Mouse (Mus musculus) forebrain, embryonic 14.5 days (tissue): Measurements from ENCODE around the gene Hspa8. TPM values are rescaled to one million over a fixed set of nuclear protein-coding genes. Genes with fewer than 3 reads are reported as not detected.

Experiments used
- ATAC-seq: fragments of 200-750 bp; cut with Nextera tagmentation; 2 replicates; pipeline ENCODE4 v1.8.0; 2017; ENCODE audit warnings: mild to moderate bottlenecking, moderate library complexity
- DNase-seq: peaks from one replicate; pipeline ENCODE4 v3.0.0-alpha.2; 2015; ENCODE audit warnings: low spot score
- H3K27ac ChIP-seq: fragments of 300-500 bp; sonication (generic); 2 replicates; pipeline ENCODE4 v1.5.1; 2014; ENCODE audit warnings: low read depth, mild to moderate bottlenecking, control low read depth, low read length, moderate library complexity
- H3K27me3 ChIP-seq: fragments of 300-500 bp; sonication (generic); replicated peaks from 2 replicates; pipeline ENCODE4 v1.6.1; 2014; ENCODE audit warnings: low read length, control low read depth, mixed read lengths; ENCODE audit not compliant: control insufficient read depth, insufficient read depth
- H3K36me3 ChIP-seq: fragments of 300-500 bp; sonication (generic); 2 replicates; pipeline ENCODE4 v1.6.1; 2014; ENCODE audit warnings: low read length, control low read depth; ENCODE audit not compliant: control insufficient read depth, insufficient read depth
- H3K4me1 ChIP-seq: fragments of 300-500 bp; sonication (generic); 2 replicates; pipeline ENCODE4 v1.6.1; 2014; ENCODE audit warnings: antibody characterized with exemption, low read length, control low read depth; ENCODE audit not compliant: control insufficient read depth, insufficient read depth
- H3K4me2 ChIP-seq: fragments of 300-500 bp; sonication (generic); 2 replicates; pipeline ENCODE4 v1.6.1; 2014; ENCODE audit warnings: mild to moderate bottlenecking, control low read depth, low read length
- H3K4me3 ChIP-seq: fragments of 300-500 bp; sonication (generic); 2 replicates; pipeline ENCODE4 v1.5.1; 2014; ENCODE audit warnings: low read depth, low read length, control low read depth
- H3K9ac ChIP-seq: fragments of 300-500 bp; sonication (generic); 2 replicates; pipeline ENCODE4 v1.6.1; 2014; ENCODE audit warnings: mild to moderate bottlenecking, low read length, control low read depth, moderate library complexity
- H3K9me3 ChIP-seq: fragments of 300-500 bp; sonication (generic); replicated peaks from 2 replicates; pipeline ENCODE4 v1.6.1; 2016; ENCODE audit warnings: low read length, control low read depth, mixed read lengths; ENCODE audit not compliant: control insufficient read depth
- WGBS: fragments of 180-500 bp; shearing (Covaris S2); extraction: QIAGEN DNeasy Blood & Tissue Kit; methylation state at CpG from one replicate; pipeline ENCODE4 v1.1.7; 2014; 5-methylcytosine and 5-hydroxymethylcytosine counted together
- polyA plus RNA-seq: library from polyadenylated mRNA; unstranded; fragments of >200 nt; fragmentation: Nextera tagmentation; extraction: Ambion mirVana; gene quantifications from 2 replicates; pipeline ENCODE4 v1.2.1, GENCODE M21; 2014

Hspa8 gene
- polyA plus RNA-seq, 1 experiment from 2014 or later = 3,062 TPM

DNA sequence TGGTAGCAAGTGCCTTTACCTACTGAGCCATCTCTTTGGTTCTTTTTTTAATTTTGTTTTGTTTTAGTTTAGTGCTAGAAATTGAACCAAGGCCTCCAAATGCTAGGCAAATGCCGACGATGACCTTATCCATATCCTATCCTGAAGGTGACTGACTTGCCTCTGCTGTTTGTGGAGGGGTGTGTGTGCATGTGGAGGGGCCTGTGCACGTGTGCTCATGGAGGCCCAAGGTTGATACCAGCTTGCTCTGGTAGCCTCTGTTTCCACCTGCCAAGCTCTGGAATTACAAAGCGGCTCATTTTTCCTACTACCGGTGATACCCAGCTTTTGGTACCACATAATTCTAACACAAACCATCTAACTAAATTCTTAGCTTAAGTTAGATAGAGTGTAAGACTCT, 7.2 kb upstream of the Hspa8 start:
- no peak overlapping the region for H3K4me2 ChIP-seq
- H3K27me3 ChIP-seq = no peaks in the 10 kb centered on the region
- no peaks in the 10 kb centered on the region for H3K9me3 ChIP-seq
- DNase-seq (no peak), ATAC-seq (no peak)
- 96% methylated on average over 5 of the region's 5 CpGs for WGBS
- no peak overlapping the region for H3K4me3 ChIP-seq
- H3K4me1 ChIP-seq = no peaks in the 10 kb centered on the region
- H3K36me3 ChIP-seq = no peaks in the 10 kb centered on the region
- no peak overlapping the region for H3K27ac ChIP-seq
- H3K9ac ChIP-seq = no peak overlapping the region

DNA sequence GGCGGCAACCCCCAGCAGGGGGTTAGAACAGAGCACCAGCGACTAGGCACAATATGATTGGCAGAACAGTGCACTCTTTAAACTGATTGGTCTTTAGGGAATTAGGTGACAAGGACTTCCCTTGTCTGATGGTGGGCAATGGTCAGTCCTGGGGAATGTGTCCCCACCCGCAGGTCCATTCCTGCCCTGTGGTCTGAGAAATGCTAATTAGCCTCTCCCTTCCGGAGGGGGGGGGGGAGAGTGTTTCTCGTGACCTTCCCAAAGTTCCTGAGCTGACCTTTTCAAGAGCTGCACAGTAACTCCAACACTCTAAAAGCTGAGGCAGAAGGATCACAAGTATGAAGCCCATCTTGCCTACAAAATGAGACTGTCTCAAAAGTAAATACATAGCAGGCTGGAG, 6.5 kb upstream of the Hspa8 start:
- no peaks in the 10 kb centered on the region for H3K9me3 ChIP-seq
- no peak overlapping the region for H3K4me3 ChIP-seq
- WGBS = 43% methylated on average over 5 of the region's 5 CpGs
- no peak overlapping the region for H3K4me2 ChIP-seq
- no peaks in the 10 kb centered on the region for H3K27me3 ChIP-seq
- H3K27ac ChIP-seq = no peak overlapping the region
- no peaks in the 10 kb centered on the region for H3K36me3 ChIP-seq
- DNase-seq (no peak), ATAC-seq (no peak)
- H3K4me1 ChIP-seq = peaks cover 2% of the 10 kb centered on the region
- H3K9ac ChIP-seq = no peak overlapping the region

- Histone ChIP-seq H3K4me2 (no peak overlapping the region), H3K4me1 (peaks cover 2% of the 10 kb centered on the region), H3K27me3 (no peaks in the 10 kb centered on the region), H3K9me3 (no peaks in the 10 kb centered on the region), H3K27ac (no peak overlapping the region), H3K4me3 (no peak overlapping the region), H3K9ac (no peak overlapping the region), H3K36me3 (no peaks in the 10 kb centered on the region)
- no peak for DNase-seq
- ATAC-seq = no peak
- WGBS = 79% methylated on average over 5 of the region's 5 CpGs
Observed at GRCm38 (mm10) chr9:40794926-40795325, 5.9 kb upstream of the Hspa8 start.

- Histone ChIP-seq H3K4me3 (no peak overlapping the region), H3K27ac (no peak overlapping the region), H3K27me3 (no peaks in the 10 kb centered on the region), H3K9me3 (no peaks in the 10 kb centered on the region), H3K36me3 (no peaks in the 10 kb centered on the region), H3K9ac (no peak overlapping the region), H3K4me1 (peaks cover 2% of the 10 kb centered on the region), H3K4me2 (no peak overlapping the region)
- WGBS = 88% methylated on average over 2 of the region's 2 CpGs
- ATAC-seq (no peak), DNase-seq (no peak)
Observed at GRCm38 (mm10) chr9:40795562-40795961, 5.2 kb upstream of the Hspa8 start.

GRCm38 (mm10) chr9:40796054-40796453, 4.7 kb upstream of the Hspa8 start:
- Histone ChIP-seq H3K4me1 (peaks cover 2% of the 10 kb centered on the region), H3K9me3 (no peaks in the 10 kb centered on the region), H3K27me3 (no peaks in the 10 kb centered on the region), H3K9ac (no peak overlapping the region), H3K36me3 (no peaks in the 10 kb centered on the region), H3K4me2 (no peak overlapping the region), H3K27ac (no peak overlapping the region), H3K4me3 (no peak overlapping the region)
- 81% methylated on average over 4 of the region's 4 CpGs for WGBS
- ATAC-seq (no peak), DNase-seq (no peak)

- no peak overlapping the region for H3K27ac ChIP-seq
- no peaks in the 10 kb centered on the region for H3K9me3 ChIP-seq
- no peak overlapping the region for H3K9ac ChIP-seq
- peaks cover 6% of the 10 kb centered on the region for H3K36me3 ChIP-seq
- ATAC-seq = no peak
- no peaks in the 10 kb centered on the region for H3K27me3 ChIP-seq
- no peak overlapping the region for H3K4me3 ChIP-seq
- H3K4me2 ChIP-seq = no peak overlapping the region
- 78% methylated on average over 9 of the region's 9 CpGs for WGBS
- peaks cover 2% of the 10 kb centered on the region for H3K4me1 ChIP-seq
- no peak for DNase-seq
Observed at GRCm38 (mm10) chr9:40798247-40798960, 2.4 kb upstream of the Hspa8 start.

DNA sequence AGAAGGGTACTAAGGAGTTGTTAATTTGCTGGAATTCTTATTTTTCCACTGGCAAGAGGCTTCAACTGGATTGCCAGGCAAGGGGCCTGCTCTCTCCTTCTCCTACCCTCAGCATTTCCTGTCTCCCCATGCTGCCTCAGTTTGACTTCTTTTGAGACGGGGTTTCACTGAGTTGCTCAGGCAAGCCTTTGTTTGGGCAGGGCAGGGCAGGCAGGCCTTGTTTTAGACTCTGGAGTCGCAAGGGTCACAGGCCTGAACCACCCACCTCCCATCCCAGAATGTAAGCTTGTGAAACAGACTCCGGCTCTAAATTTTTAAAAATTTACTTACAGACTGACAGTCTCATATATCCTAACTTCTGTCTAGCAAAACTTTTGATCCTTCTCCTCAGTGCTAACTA, 1.7 kb upstream of the Hspa8 start:
- DNase-seq (no peak), ATAC-seq (no peak)
- Histone ChIP-seq H3K27ac (0 out of 2 replicates have a peak overlapping the region, but pooled peaks have one; percentile 21), H3K9ac (peak overlapping the region; percentile 91; the same call in 1 of the 2 replicates), H3K4me2 (peak overlapping the region; percentile 84), H3K27me3 (no peaks in the 10 kb centered on the region), H3K4me3 (no peak overlapping the region), H3K4me1 (peaks cover 2% of the 10 kb centered on the region), H3K9me3 (no peaks in the 10 kb centered on the region), H3K36me3 (peaks cover 13% of the 10 kb centered on the region)
- 45% methylated on average over 3 of the region's 3 CpGs for WGBS

- Histone ChIP-seq H3K9me3 (no peaks in the 10 kb centered on the region), H3K27ac (peak overlapping the region; percentile 99), H3K9ac (peak overlapping the region; percentile 91), H3K4me3 (peak overlapping the region; percentile 49), H3K27me3 (no peaks in the 10 kb centered on the region), H3K4me1 (peaks cover 2% of the 10 kb centered on the region), H3K36me3 (peaks cover 22% of the 10 kb centered on the region), H3K4me2 (peak overlapping the region; percentile 84)
- 1% methylated on average over 30 of the region's 30 CpGs for WGBS
- peak; percentile 71 for DNase-seq
- ATAC-seq = no peak
Observed at GRCm38 (mm10) chr9:40799837-40800501, 815 bp upstream of the Hspa8 start.
